Mouse (Mus musculus) lung, adult 2 months (tissue): ENCODE measurements around the gene Arl5b. TPM values are rescaled to one million over a fixed set of nuclear protein-coding genes. Genes with fewer than 3 reads are reported as not detected.

ENCODE experiments used
- DNase-seq: peaks from one replicate; pipeline ENCODE4 v3.0.0; 2022
- H3K4me1 ChIP-seq: fragments of 200-500 bp; 2 replicates; pipeline ENCODE4 v1.6.1; 2011; ENCODE audit warnings: low read length; ENCODE audit not compliant: control insufficient read depth, insufficient read depth
- H3K4me3 ChIP-seq: fragments of 200-500 bp; replicated peaks from 2 replicates; pipeline ENCODE3; 2011; ENCODE audit warnings: low read depth, mild to moderate bottlenecking, control low read depth, low read length; ENCODE audit errors: extremely low read depth
- CTCF ChIP-seq: fragments of 200-500 bp; IDR thresholded peaks from 2 replicates; pipeline ENCODE4 v1.5.1; 2011; ENCODE audit warnings: mild to moderate bottlenecking, low read length, control low read depth; ENCODE audit not compliant: insufficient read depth
- POLR2A ChIP-seq: fragments of 200-500 bp; IDR thresholded peaks from 2 replicates; pipeline ENCODE4 v1.6.1; 2011; ENCODE audit warnings: low read depth, mild to moderate bottlenecking, control low read depth, low read length, borderline replicate concordance; ENCODE audit errors: extremely low read depth
- WGBS: fragments of 180-500 bp; shearing (Covaris S2); methylation state at CpG from one replicate; pipeline ENCODE4 v1.1.7; 2018; 5-methylcytosine and 5-hydroxymethylcytosine counted together
- polyA plus RNA-seq: library from polyadenylated mRNA; depleted of rRNA; stranded (reverse); fragments of >200 nt; gene quantifications from 2 replicates; pipeline ENCODE4 v1.2.3, GENCODE M21; 2012

Gene Arl5b
- polyA plus RNA-seq, 1 experiment, result 10.0 TPM

DNA sequence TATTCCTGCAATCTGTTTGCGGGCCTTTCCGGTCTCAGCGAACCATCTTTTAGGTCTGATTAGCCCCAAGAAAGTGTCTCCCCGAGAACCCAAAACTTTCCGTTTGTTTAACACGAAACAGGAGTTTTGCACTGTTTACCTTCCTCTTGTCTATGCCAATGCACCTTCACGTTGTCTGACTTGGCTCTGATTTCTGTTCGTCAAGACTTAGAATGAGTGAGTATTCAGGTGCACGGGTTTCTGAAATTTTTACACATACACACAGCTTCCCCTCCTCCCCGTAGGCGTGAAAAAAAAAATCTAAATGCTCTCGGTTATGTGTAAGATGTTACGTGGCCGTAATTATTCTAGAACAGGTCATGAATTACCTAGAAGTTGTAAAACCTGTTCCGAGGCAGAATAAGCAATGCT lies 6.6 kb downstream of the Arl5b start:
- no peak for DNase-seq
- under 1% methylated on average over 15 of the region's 15 CpGs for WGBS
- TF ChIP-seq POLR2A (no peak), CTCF (no peak)
- peak overlapping the region; percentile 89 for H3K4me3 ChIP-seq
- peaks cover 4% of the 10 kb centered on the region for H3K4me1 ChIP-seq

DNA sequence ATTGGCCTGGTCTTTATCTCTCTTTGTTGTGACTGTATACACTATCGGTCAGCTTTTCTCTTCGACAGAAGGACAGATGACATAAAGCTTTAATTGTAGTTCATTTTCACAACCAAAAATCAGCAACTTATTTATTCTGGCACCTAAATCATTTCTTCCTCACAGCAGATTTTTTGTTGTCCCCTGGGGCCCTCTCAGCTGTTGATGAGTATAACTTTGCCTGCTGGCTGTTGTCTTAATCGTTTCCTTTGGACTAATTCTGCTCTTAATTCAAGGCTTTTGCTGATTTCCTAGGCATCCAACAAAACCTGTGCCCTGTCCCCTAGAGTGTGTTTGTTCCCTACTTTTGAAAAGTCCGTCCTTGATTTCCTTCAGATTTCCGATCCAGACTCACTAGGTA lies 9.0 kb downstream of the Arl5b start:
- 60% methylated on average over 5 of the region's 5 CpGs for WGBS
- H3K4me3 ChIP-seq, result no peak overlapping the region
- H3K4me1 ChIP-seq, result peaks cover 6% of the 10 kb centered on the region
- TF ChIP-seq CTCF (no peak), POLR2A (no peak)
- DNase-seq, result no peak

DNA sequence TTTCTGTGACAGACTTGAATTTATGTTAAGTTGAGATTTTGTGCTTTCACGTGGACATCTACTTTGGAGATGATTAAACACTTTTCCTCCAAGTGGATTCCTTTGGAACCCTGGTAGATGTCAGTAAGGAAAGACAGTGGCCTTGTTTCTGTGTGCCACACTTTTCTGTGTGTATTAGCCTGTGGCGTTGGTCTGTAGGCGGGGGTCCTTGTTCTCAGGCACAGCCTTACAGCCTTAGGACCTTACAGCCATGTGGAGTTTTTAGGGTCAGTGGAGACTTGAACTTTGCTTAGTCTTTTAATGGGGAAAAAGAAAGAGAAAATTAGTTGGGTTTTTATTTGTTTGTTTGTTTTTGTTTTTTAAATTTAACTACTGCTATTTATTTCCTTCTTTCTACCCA lies 11.7 kb downstream of the Arl5b start:
- TF ChIP-seq POLR2A, result no peak
- no peak for TF ChIP-seq CTCF
- no peak for DNase-seq
- WGBS, result 79% methylated on average over 3 of the region's 3 CpGs
- Histone ChIP-seq H3K4me3 (no peak overlapping the region), H3K4me1 (peaks cover 18% of the 10 kb centered on the region)

DNA sequence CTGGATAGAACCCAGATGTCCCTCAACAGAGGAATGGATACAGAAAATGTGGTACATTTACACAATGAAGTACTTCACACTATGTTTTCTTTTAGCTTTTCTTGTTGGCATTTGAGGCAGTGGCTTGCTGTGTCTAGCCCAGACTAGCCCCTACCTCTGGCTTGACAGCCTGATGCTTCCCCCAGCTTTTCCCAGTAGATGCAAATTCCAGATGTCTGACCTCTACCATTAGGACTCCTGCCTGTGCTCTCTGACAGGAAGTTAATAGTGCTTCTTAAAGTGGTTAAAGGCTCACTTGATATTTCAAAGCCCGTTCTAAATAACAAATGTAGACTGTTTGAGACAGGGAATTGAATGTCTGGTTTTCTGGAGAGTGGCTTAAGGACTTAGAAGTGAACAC lies 14.6 kb downstream of the Arl5b start:
- DNase-seq, result no peak
- Histone ChIP-seq H3K4me1 (peaks cover 18% of the 10 kb centered on the region), H3K4me3 (no peak overlapping the region)
- WGBS, result 17% methylated on average over 1 of the region's 1 CpGs
- TF ChIP-seq CTCF, result no peak
- no peak for TF ChIP-seq POLR2A

DNA sequence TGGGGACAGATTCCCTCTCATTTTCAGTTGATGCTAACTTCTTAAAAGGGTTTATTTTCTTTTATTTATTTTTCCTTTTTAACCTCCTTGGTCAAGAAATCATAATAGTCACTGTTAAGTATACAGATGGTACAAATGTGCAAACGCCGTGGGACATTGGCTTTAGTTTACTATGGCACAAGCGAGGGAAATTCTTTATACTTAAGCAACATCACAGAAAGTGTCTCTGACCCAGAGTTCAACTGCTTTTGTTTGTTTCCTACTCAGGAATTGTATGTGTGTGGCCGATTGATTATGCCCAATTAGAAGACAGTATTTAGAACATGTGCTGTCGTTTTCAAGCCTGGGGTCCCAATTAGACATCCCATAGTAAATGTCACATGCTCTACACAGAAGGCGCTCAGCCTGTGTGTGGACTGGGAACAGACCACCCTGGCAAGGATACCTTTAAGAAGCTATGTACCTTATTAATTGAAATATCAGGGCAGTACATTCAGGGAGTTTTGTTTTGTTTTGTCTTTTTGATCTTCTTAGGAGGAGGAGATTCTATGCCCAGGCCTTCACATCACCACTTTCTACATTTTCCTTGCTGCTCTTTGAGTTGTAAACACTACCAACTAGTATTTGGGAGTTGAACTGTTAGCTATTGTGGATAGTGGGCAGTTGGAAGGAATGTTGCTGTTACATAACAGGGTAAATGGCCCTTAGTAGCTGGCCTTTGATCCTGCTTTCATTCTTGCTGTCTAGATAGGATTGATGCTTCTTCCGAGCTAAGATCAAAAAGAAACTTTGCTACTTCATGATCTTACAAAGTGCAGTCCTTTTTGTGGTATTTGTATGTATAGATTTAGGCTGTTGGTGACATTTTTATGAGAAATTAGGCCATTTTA lies 15.4 kb downstream of the Arl5b start:
- Histone ChIP-seq H3K4me3 (no peak overlapping the region), H3K4me1 (peaks cover 18% of the 10 kb centered on the region)
- 60% methylated on average over 7 of the region's 7 CpGs for WGBS
- no peak for DNase-seq
- TF ChIP-seq POLR2A, result no peak
- TF ChIP-seq CTCF, result no peak

DNA sequence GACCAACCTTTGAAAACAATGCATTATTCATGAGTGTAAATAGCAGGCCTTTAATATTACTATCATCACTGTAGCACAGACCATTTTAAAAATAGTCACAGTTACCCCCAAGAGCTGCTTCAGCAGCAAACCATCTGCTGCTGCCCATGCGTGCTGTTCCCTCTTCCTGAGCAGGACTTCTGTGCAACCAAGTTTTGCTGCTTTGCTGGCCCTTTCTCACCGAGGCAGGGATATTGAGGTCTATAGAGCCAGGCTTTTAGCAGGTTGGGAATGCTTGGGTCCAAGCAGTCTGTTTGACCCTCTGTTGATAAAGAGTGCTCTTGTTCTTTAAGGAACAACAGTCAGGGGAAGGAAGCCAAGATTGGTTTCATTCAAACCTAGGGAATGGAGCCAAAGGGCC lies 16.3 kb downstream of the Arl5b start:
- WGBS, result 56% methylated on average over 2 of the region's 2 CpGs
- no peak overlapping the region for H3K4me3 ChIP-seq
- peaks cover 18% of the 10 kb centered on the region for H3K4me1 ChIP-seq
- DNase-seq, result no peak
- TF ChIP-seq CTCF (no peak), POLR2A (no peak)

DNA sequence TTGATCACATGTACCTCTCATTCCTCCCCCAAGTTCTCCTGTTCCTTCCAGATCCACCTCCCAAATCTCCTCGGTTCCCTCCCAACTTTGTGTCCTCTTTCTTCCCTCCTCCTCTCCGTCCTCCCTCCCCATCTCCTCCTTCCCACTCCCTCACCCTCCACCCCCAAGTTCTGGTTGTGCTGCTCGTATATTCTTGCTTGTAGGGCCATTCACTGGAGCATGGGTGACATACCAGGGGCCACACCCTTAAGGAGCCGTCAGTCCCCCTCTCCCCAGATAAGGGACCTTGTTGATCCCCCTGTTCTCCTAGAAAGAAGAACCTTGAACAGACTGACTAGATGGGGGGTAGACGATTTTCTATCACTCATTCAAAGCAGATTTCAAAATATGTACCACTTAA lies 17.9 kb downstream of the Arl5b start:
- no peak for TF ChIP-seq POLR2A
- TF ChIP-seq CTCF, result no peak
- H3K4me3 ChIP-seq, result no peak overlapping the region
- 66% methylated on average over 5 of the region's 5 CpGs for WGBS
- DNase-seq, result no peak
- H3K4me1 ChIP-seq, result peaks cover 15% of the 10 kb centered on the region

DNA sequence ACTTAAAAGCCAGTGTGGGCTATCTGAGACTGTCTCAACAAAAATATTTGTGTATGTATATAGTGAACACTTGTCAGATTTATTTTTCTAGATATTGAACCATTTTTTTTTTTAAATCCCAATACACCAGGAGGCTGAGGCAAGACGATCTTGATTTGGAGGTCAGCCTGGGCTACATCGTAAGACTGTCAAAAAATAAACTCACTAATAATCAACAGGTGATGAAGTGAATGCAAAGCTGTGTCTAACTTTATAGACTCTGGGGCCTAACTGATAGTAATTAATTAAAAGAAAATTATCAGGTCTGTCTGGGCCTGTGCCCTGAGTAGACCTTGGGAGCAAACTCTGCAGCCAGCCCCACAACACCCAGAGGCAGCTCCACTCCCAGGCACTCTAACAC lies 34.5 kb downstream of the Arl5b start:
- WGBS, result 95% methylated on average over 2 of the region's 2 CpGs
- H3K4me3 ChIP-seq, result no peak overlapping the region
- TF ChIP-seq POLR2A (no peak), CTCF (no peak)
- DNase-seq, result no peak
- H3K4me1 ChIP-seq, result no peaks in the 10 kb centered on the region

DNA sequence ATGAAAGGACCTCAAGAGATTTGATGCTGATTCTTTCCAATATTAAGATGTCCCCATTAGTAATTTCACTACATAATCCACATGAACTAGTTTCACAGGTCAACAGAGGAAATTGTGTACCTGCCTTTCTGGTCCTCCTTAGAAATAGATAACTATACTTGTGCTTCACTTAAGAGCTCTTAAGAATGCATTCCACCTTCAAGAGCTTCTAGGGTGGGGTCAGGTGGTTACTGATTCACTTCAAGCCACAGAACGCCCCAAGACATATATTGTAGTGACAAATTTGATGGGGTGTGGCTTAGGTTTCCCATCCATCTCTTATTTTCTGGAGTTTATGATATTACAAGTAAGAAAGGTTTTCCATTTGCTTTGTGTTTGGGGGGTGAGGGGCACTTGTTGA lies 38.1 kb downstream of the Arl5b start:
- Histone ChIP-seq H3K4me3 (no peak overlapping the region), H3K4me1 (no peaks in the 10 kb centered on the region)
- no peak for DNase-seq
- WGBS, result 78% methylated on average over 1 of the region's 1 CpGs
- TF ChIP-seq POLR2A, result no peak
- no peak for TF ChIP-seq CTCF

DNA sequence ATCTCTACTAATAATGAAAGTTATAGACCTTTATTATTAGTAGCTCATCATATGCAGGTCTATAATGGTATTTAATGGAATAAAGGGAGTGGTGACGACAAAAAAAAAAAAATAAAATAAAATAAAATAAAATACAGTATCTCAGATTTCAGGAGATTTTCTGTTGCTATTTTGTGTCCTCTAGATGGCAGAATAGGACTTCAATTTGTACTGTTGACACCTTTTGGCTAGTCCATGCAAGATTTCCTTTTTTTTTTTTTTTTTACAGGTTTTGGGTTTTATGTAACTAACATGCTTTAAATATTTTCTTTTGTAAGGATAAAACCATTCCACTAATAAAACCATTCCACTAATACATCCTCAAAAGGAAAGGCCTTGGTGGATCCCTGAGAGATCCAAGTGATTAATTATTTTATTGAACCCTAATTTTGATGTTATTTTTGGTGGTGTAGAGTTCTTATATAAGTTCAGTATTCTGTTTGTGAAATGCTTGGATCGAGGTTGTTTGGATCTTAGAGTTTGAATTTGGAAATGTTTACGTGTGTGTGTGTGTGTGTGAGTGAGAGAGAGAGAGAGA lies 47.4 kb downstream of the Arl5b start:
- WGBS, result 41% methylated on average over 3 of the region's 3 CpGs
- Histone ChIP-seq H3K4me1 (no peaks in the 10 kb centered on the region), H3K4me3 (no peak overlapping the region)
- TF ChIP-seq CTCF, result no peak
- no peak for TF ChIP-seq POLR2A
- DNase-seq, result no peak

DNA sequence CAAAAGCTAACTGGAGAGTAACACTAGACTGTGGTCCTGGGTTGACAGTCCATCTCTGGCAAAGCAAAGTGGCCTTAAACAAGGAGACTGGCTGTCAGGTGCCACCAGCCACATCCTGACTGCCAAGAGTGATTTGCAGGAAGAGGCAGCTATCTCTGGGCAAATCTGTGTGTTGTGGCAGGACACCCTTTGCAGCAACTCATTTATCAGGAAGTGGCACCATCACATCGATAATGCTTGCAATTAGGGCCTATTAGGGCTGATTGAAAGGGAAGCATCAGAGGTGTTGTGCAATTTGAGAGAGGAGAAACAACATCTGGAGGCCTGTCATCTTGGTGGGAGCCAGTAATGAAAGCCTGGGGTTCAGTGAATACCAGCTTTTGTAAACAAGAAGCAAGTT lies 55.2 kb downstream of the Arl5b start:
- Histone ChIP-seq H3K4me1 (no peaks in the 10 kb centered on the region), H3K4me3 (no peak overlapping the region)
- no peak for DNase-seq
- TF ChIP-seq POLR2A (no peak), CTCF (no peak)
- WGBS, result 29% methylated on average over 1 of the region's 1 CpGs
